Mouse (Mus musculus): ENCODE data around the gene Cdh22. TPM values are rescaled to one million over a fixed set of nuclear protein-coding genes. Genes with fewer than 3 reads are reported as not detected.

Cdh22 gene
- polyA plus RNA-seq, 1 experiment from 2014 or later = not detected

DNA sequence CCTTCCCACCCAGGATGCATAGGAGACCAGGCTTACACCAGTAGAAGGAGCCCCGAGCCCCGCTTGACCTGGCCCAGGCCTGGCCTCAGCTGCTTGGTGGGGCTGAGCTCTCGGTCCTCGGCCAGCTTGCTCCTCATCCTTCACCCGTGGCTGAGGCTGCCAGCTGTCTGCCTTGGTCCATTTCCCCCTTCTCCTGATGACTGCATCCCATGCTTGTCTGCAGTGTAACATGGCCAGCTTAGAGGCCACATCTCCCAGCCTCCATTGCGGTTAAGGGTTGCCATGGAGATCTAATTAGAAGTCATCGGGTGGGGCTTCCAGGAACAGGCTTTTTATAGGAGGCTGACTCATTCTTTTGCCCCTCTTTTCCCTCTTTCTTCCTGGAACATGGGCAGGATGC, 29.2 kb upstream of the Cdh22 start:
- ATAC-seq = no peak
- DNase-seq = no peak
- TF ChIP-seq CTCF (IDR thresholded peaks at IDR 0.05; ENCODE audit: low read depth) (no peak), EP300 (IDR thresholded peaks at IDR 0.05; ENCODE audit: low read depth) (no peak)
- no peaks in the 10 kb centered on the region for H3K4me1 ChIP-seq (ENCODE audit: insufficient read depth)
- 67% methylated on average over 7 of the region's 7 CpGs for WGBS (ENCODE audit: insufficient replicate concordance)
- H3K9ac ChIP-seq (replicated peaks) = no peak overlapping the region
- H3K27ac ChIP-seq (ENCODE audit: low read depth) = no peak overlapping the region
- H3K4me2 ChIP-seq (ENCODE audit: low read depth, low read length) = no peak overlapping the region
- H3K4me3 ChIP-seq (ENCODE audit: low read depth, low read length) = no peak overlapping the region
- 0 out of 2 replicates have a peak, but pooled peaks cover 7% of the 10 kb centered on the region for H3K27me3 ChIP-seq (ENCODE audit: insufficient read depth, low read length)
- no peaks in the 10 kb centered on the region for H3K9me3 ChIP-seq (ENCODE audit: low read length)
- no peaks in the 10 kb centered on the region for H3K36me3 ChIP-seq (replicated peaks; ENCODE audit: insufficient read depth, low read length)

DNA sequence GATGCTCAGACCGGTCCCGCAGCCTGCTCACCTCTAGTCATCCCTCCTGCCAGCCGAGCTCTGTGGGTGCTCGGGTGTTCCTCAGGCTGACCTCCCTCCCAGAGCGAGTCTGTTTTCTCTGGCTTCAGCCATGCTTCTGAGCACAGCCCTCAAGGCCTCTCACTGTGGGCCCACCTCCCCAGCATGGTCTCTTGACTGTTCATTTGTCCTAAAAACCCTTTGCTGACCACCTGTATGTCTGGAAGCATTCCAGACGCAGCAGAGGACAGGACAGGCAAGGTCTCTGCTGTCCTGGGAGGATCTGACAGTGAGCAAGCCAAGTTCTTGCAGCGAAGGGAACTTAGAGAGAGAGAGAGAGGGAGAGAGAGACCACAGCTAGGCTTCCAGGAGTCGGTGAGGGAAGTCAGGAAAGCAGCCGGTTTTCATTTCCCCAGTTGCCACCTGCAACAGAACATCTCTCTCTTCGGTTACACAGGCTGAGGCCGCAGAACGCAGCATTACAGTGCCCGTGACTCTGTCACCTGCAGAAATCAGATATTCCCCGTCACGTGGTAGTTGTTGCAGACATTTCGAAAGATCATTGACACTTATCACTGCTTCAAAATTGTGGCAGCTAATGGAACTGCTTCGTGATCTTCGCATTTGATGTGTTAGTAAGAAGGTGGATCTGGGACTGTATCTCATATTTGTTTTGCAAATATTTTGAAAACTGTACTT, 27.8 kb upstream of the Cdh22 start:
- Histone ChIP-seq H3K9me3 (ENCODE audit: low read length) (no peaks in the 10 kb centered on the region), H3K9ac (replicated peaks) (no peak overlapping the region), H3K4me1 (ENCODE audit: insufficient read depth) (no peaks in the 10 kb centered on the region), H3K4me2 (ENCODE audit: low read depth, low read length) (no peak overlapping the region), H3K27me3 (ENCODE audit: insufficient read depth, low read length) (0 out of 2 replicates have a peak, but pooled peaks cover 7% of the 10 kb centered on the region), H3K36me3 (replicated peaks; ENCODE audit: insufficient read depth, low read length) (no peaks in the 10 kb centered on the region), H3K4me3 (ENCODE audit: low read depth, low read length) (no peak overlapping the region), H3K27ac (ENCODE audit: low read depth) (no peak overlapping the region)
- 50% methylated on average over 18 of the region's 18 CpGs for WGBS (ENCODE audit: insufficient replicate concordance)
- no peak for DNase-seq
- TF ChIP-seq CTCF (IDR thresholded peaks at IDR 0.05; ENCODE audit: low read depth) (no peak), EP300 (IDR thresholded peaks at IDR 0.05; ENCODE audit: low read depth) (no peak)
- no peak for ATAC-seq

DNA sequence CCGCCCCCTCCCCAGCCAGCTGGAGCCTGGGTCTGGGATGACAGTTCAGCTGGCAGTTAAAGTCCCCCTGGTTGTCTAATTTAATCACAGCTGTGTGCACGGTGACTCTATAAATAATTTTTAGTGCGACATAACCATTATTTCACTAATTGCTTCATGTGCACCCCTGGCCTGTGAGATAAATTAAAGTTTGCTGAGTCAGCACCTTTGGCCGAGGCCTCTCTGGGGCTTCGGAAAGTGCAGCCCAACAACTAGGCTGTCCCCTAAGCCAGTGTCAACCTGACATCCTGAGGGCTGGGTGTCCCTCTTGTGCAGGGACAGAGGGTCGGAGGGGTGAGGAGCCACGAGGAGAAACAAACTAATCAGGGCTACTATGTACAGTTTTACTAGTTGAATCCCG, 25.2 kb upstream of the Cdh22 start:
- Histone ChIP-seq H3K4me3 (ENCODE audit: low read depth, low read length) (no peak overlapping the region), H3K9me3 (ENCODE audit: low read length) (no peaks in the 10 kb centered on the region), H3K27me3 (ENCODE audit: insufficient read depth, low read length) (peaks cover 6% of the 10 kb centered on the region; the same call in 1 of the 2 replicates), H3K4me1 (ENCODE audit: insufficient read depth) (no peaks in the 10 kb centered on the region), H3K4me2 (ENCODE audit: low read depth, low read length) (no peak overlapping the region), H3K9ac (replicated peaks) (no peak overlapping the region), H3K36me3 (replicated peaks; ENCODE audit: insufficient read depth, low read length) (no peaks in the 10 kb centered on the region), H3K27ac (ENCODE audit: low read depth) (no peak overlapping the region)
- ATAC-seq (no peak), DNase-seq (no peak)
- TF ChIP-seq CTCF (IDR thresholded peaks at IDR 0.05; ENCODE audit: low read depth) = no peak
- TF ChIP-seq EP300 (IDR thresholded peaks at IDR 0.05; ENCODE audit: low read depth) = no peak
- 60% methylated on average over 8 of the region's 8 CpGs for WGBS (ENCODE audit: insufficient replicate concordance)

DNA sequence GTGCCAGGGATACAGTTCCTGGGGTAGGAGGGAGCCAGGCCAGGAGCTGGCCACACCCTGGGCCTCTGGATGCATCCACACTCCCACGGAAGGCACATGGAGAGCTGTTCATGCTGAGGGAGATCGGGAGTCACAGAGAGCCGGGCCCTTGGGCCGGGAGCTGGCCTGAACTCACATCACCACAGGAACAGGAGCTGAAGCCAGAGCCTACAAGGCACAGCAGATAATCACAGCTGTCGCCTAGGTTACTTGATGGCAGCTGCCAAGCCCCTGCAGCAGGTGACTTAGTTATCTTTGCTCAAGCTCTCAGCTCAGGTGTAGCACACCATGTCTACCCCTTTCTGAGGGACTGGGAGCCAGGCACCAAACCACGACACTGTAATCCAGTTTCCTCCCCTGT, 23.7 kb upstream of the Cdh22 start:
- Histone ChIP-seq H3K27ac (ENCODE audit: low read depth) (no peak overlapping the region), H3K9ac (replicated peaks) (no peak overlapping the region), H3K4me3 (ENCODE audit: low read depth, low read length) (no peak overlapping the region), H3K27me3 (ENCODE audit: insufficient read depth, low read length) (peaks cover 8% of the 10 kb centered on the region), H3K36me3 (replicated peaks; ENCODE audit: insufficient read depth, low read length) (no peaks in the 10 kb centered on the region), H3K4me1 (ENCODE audit: insufficient read depth) (no peaks in the 10 kb centered on the region), H3K9me3 (ENCODE audit: low read length) (no peaks in the 10 kb centered on the region), H3K4me2 (ENCODE audit: low read depth, low read length) (no peak overlapping the region)
- 67% methylated on average over 6 of the region's 6 CpGs for WGBS (ENCODE audit: insufficient replicate concordance)
- TF ChIP-seq EP300 (IDR thresholded peaks at IDR 0.05; ENCODE audit: low read depth) = no peak
- no peak for TF ChIP-seq CTCF (IDR thresholded peaks at IDR 0.05; ENCODE audit: low read depth)
- DNase-seq = no peak
- ATAC-seq = no peak

DNA sequence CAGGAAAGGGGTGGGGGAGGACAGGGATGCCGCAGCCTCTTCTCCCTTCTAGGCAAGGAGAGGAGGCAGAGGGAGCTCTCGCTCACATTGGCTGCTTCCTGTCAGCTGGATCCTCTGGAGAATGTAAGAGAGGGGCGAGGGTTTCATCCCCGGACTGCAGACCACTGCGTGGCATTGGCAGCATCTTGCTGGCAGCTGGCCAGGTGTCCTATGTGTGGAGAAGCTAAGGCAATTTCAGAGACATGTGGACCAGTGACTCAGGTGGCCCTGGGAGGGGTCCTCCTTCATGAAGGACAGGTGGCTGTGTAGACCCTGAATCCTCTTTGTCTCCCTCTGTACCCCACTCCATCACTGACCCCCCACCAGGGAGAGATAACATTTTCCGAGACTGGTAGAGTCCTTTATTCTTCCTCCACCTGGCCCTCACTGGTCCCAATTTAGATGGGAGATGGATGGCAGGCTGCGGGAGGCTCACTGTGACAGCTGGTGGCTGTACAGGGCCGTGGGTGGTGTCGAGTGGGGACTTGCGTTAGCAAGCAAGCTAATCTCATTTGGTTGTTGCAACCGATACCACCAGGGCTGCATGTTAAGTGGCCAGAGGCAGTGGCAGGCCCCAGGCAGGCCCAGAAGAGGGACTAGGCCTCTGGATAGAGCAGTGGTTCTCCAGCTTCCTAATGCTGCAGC, 22.6 kb upstream of the Cdh22 start:
- no peak overlapping the region for H3K4me3 ChIP-seq (ENCODE audit: low read depth, low read length)
- no peak overlapping the region for H3K27ac ChIP-seq (ENCODE audit: low read depth)
- no peak overlapping the region for H3K4me2 ChIP-seq (ENCODE audit: low read depth, low read length)
- H3K9me3 ChIP-seq (ENCODE audit: low read length) = no peaks in the 10 kb centered on the region
- no peaks in the 10 kb centered on the region for H3K36me3 ChIP-seq (replicated peaks; ENCODE audit: insufficient read depth, low read length)
- no peak for ATAC-seq
- no peak for TF ChIP-seq CTCF (IDR thresholded peaks at IDR 0.05; ENCODE audit: low read depth)
- TF ChIP-seq EP300 (IDR thresholded peaks at IDR 0.05; ENCODE audit: low read depth) = no peak
- no peak overlapping the region for H3K9ac ChIP-seq (replicated peaks)
- no peaks in the 10 kb centered on the region for H3K4me1 ChIP-seq (ENCODE audit: insufficient read depth)
- 64% methylated on average over 10 of the region's 11 CpGs for WGBS (ENCODE audit: insufficient replicate concordance)
- no peak for DNase-seq
- peaks cover 18% of the 10 kb centered on the region for H3K27me3 ChIP-seq (ENCODE audit: insufficient read depth, low read length)

DNA sequence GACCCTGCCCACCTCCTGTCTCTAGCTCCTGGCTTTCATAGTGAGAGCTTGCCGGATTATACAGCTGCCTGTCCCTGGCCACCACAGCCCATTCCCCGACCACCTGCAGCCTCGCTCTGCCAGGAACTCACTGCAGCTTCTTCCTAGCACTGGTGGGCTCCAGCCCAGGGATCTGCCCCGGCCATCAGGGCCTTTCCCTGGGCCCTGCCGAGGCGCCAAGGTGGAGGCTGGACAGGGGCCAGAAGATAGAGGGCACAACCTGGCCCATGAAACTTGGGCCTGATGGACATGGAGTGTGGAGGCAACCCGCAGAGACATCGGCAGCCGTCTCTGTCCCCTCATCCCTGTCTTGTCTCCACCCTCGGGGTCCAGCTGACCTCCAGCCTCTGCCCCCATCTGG, 21.6 kb upstream of the Cdh22 start:
- H3K9me3 ChIP-seq (ENCODE audit: low read length) = no peaks in the 10 kb centered on the region
- ATAC-seq (no peak), DNase-seq (no peak)
- H3K4me3 ChIP-seq (ENCODE audit: low read depth, low read length) = no peak overlapping the region
- no peak overlapping the region for H3K27ac ChIP-seq (ENCODE audit: low read depth)
- H3K4me2 ChIP-seq (ENCODE audit: low read depth, low read length) = no peak overlapping the region
- TF ChIP-seq CTCF (IDR thresholded peaks at IDR 0.05; ENCODE audit: low read depth) (no peak), EP300 (IDR thresholded peaks at IDR 0.05; ENCODE audit: low read depth) (no peak)
- WGBS (ENCODE audit: insufficient replicate concordance) = 66% methylated on average over 10 of the region's 10 CpGs
- H3K36me3 ChIP-seq (replicated peaks; ENCODE audit: insufficient read depth, low read length) = no peaks in the 10 kb centered on the region
- no peaks in the 10 kb centered on the region for H3K4me1 ChIP-seq (ENCODE audit: insufficient read depth)
- H3K27me3 ChIP-seq (ENCODE audit: insufficient read depth, low read length) = peaks cover 18% of the 10 kb centered on the region
- H3K9ac ChIP-seq (replicated peaks) = no peak overlapping the region
